Mouse (Mus musculus) frontal cortex, adult (tissue): ENCODE results near the gene Mdm4.
A peak's percentile ranks its signal among the peaks of the same experiment; 100 is the strongest.

Source experiments
- ATAC-seq: cut with Nextera tagmentation; 2 replicates; pipeline ENCODE4 v1.9.2; 2017; ENCODE audit warnings: mild to moderate bottlenecking, moderate library complexity, mixed read lengths; ENCODE audit not compliant: low TSS enrichment

The Mdm4 gene

GRCm38 (mm10) chr1:132947811-132948210 lies 82.5 kb downstream of the Mdm4 start:
- no peak for ATAC-seq

- peak; percentile 39; the same call in 1 of the 2 replicates for ATAC-seq
Observed at GRCm38 (mm10) chr1:132945826-132946225, 84.5 kb downstream of the Mdm4 start.

- ATAC-seq = 0 out of 2 replicates have a peak, but pooled peaks have one; percentile 7
Observed at GRCm38 (mm10) chr1:132938975-132939374, 91.4 kb downstream of the Mdm4 start.

GRCm38 (mm10) chr1:132937296-132938030 lies 92.9 kb downstream of the Mdm4 start:
- no peak for ATAC-seq

GRCm38 (mm10) chr1:132934856-132935255 lies 95.5 kb downstream of the Mdm4 start:
- ATAC-seq = peak; percentile 87

GRCm38 (mm10) chr1:132932421-132932820 lies 97.9 kb downstream of the Mdm4 start:
- ATAC-seq = no peak

GRCm38 (mm10) chr1:132930291-132930690 lies 100.1 kb downstream of the Mdm4 start:
- ATAC-seq = no peak

GRCm38 (mm10) chr1:132928907-132929250 lies 101.5 kb downstream of the Mdm4 start:
- no peak for ATAC-seq

- 0 out of 2 replicates have a peak, but pooled peaks have one; percentile 9 for ATAC-seq
Observed at GRCm38 (mm10) chr1:132928032-132928906, 102.1 kb downstream of the Mdm4 start.

- ATAC-seq = no peak
Observed at GRCm38 (mm10) chr1:132925270-132925669, 105.1 kb downstream of the Mdm4 start.

GRCm38 (mm10) chr1:132922257-132922656 lies 108.1 kb downstream of the Mdm4 start:
- no peak for ATAC-seq

- no peak for ATAC-seq
Observed at GRCm38 (mm10) chr1:132921071-132921470, 109.3 kb downstream of the Mdm4 start.

- ATAC-seq = no peak
Observed at GRCm38 (mm10) chr1:132919258-132919657, 111.1 kb downstream of the Mdm4 start.

- ATAC-seq = no peak
Observed at GRCm38 (mm10) chr1:132918117-132918680, 112.2 kb downstream of the Mdm4 start.

GRCm38 (mm10) chr1:132917554-132917953 lies 112.8 kb downstream of the Mdm4 start:
- no peak for ATAC-seq

GRCm38 (mm10) chr1:132915849-132916493 lies 114.4 kb downstream of the Mdm4 start:
- ATAC-seq = peak; percentile 88

- no peak for ATAC-seq
Observed at GRCm38 (mm10) chr1:132910414-132911041, 119.8 kb downstream of the Mdm4 start.

- ATAC-seq = no peak
Observed at GRCm38 (mm10) chr1:132909951-132910350, 120.4 kb downstream of the Mdm4 start.
